Mouse (Mus musculus): ENCODE results near the gene Shisa2.

DNA sequence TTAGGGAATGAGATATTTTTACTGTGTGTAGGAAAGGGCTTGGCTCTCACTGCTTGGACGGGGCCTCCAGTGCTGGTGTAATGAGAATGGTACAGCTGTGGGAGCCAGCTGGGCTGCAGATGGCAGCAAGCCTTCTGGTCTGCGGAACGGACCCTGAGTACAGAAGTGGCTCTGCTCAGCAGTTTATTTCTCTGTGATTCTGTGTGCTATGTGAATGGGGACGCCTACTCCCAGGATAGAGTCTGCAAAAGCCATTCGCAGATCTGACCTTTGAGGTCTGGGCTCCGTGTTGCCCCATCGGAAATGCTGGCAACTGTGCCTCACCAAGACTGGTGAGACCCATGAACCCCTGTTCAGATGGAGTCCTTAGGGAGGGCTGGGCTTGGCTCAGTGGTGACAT is 2.7 kb downstream of the Shisa2 start:
- no peak for TF ChIP-seq CTCF (IDR thresholded peaks at IDR 0.05; ENCODE audit: control insufficient read depth, insufficient read depth, insufficient read length)
- no peak for TF ChIP-seq USF1 (IDR thresholded peaks at IDR 0.05; ENCODE audit: low read depth)
- TF ChIP-seq FOSL1 (IDR thresholded peaks at IDR 0.05; ENCODE audit: insufficient read depth, low read length, poor library complexity, severe bottlenecking), result no peak
- no peak for TF ChIP-seq CEBPB (IDR thresholded peaks at IDR 0.05; ENCODE audit: low read depth)
- TF ChIP-seq MAX (IDR thresholded peaks at IDR 0.05), result no peak
- TF ChIP-seq MYOG (IDR thresholded peaks at IDR 0.05; ENCODE audit: control insufficient read depth, extremely low read depth, insufficient read length), result no peak

Data from C2C12 (cell line).